Mouse (Mus musculus) T-helper 1 cell (primary cell): ENCODE results near the gene Zfp808.
"Not testable (repeated sequence)": the region's sequence is repeated elsewhere in the genome, so short reads cannot be mapped to it uniquely, and the experiment has no call there.

ENCODE experiments used
- in situ Hi-C: fragments of 300-600 bp; cut with MboI, MseI; formaldehyde crosslinking; loops from one replicate; pipeline ENCODE4 v1.15.1; 2025; ENCODE audit warnings: high pct_unique_total_duplicates

Zfp808 gene

DNA sequence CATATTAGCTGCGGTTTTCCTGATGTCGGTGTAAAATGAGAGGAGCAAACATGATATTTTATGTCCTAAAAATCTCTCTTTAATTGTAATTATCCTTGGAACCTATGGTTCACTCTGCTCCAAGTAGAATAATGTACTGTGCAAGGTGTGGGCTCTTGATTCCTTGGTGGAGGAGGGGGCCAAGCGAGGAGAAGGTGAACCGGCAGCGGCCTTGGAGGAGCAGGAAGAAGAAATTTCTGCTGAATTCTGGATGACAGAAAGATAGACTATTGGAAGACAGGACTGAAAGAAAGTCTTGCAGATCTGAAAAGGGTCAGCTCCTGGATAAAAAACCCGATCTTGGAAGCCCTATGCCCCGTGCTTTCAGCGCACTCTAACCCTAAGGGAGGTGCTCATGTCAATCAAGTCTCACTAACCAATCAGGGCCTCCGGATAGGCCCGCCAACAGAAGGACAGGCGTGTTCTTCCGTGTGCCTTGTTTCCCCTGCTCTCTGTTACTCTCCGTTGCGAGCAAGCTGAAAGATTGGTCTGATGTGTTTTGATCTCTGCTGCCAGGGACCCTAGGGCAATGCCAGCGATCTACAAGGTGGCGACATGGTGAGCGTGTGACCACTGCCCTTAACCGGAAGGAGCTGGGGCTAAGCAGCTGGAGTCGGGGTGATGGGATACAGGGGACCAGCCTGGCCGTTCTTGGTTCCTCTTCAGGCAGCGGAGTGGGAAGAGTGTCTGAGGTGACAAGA is at the start of gene Zfp808:
Gene Zfp808, plus strand, starts transcription at position 455 of the 740 bp plus-strand sequence.
- in situ Hi-C loops: loop anchor here (5.0 kb wide), 1 partner anchor 117 kb away; no protein-coding TSS in a partner anchor

DNA sequence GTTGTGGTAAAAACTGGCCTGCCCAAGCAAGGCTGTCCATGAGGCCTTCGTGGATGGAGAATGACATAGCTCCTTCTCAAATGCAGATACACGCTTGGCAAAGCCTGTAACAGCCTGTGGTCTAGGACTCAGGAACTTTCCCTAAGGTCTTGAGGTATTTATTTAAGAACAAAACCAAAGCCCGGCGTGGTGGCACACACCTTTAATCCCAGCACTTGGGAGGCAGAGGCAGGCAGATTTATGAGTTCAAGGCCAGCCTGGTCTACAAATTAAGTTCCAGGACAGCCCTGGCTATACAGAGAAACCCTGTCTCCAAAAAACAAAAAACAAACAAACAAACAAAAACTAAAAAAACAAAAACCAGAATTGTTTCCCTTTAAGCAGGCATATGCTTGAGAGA is 30.9 kb upstream of the Zfp808 start:
- in situ Hi-C loops: loop anchor here (5.0 kb wide), 1 partner anchor 404 kb away; no protein-coding TSS in a partner anchor

DNA sequence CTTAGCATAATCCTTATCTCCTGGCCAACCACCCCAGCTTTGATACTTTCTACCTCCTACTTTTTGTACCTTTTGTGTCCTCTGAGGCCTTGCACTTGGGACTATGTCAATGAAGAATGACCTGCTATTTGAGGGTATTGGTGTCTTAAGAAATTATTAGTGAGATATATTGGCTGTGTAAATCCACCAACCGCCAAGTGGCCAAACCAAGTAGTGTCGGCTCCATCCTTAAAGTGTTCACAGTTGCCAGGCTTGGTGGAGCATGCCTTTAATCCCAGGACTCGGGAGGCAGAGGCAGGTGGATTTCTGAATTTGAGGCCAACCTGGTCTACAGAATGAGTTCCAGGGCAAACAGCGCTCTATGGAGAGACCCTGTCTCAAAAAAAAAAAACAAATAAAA is 30.2 kb upstream of the Zfp808 start:
- in situ Hi-C loops: loop anchor here (5.0 kb wide), 1 partner anchor 403 kb away; no protein-coding TSS in a partner anchor

DNA sequence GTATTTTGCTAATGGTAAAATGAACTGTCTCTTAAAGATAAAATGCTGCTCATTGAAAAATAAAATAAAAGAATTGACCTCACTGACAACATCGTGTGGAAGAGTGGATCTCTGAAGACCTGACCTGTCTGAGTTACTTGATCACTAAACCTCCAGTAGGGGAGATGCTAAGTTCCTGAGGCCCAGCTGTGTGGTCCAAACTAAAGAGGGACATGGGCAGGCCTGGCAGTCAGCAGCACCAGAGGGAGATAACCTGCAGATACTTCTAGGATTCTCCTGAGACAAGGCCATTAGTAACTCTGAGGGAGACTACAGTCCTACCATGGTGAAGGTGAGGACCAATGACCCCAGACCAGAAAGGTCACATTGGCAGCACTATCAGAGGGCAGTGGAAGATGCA is 27.3 kb upstream of the Zfp808 start:
- in situ Hi-C loops: not testable (repeated sequence)

DNA sequence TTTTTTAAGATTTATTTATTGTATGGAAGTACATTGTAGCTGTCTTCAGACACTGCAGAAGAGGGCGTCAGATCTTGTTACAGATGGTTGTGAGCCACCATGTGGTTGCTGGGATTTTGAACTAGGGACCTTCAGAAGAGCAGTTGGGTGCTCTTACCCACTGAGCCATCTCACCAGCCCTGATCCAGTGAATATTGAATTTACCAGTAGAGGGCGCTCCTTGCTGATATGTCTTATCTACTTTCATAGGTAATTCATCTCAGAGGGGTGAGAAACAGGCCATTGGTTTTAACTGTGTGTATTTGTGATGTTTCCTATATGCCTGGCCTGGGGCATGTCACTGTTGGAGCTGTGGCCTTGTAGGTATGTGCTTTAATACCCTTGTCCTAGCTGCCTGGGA is 13.8 kb upstream of the Zfp808 start:
- in situ Hi-C loops: loop anchor here (5.0 kb wide), 1 partner anchor 281 kb away; no protein-coding TSS in a partner anchor

DNA sequence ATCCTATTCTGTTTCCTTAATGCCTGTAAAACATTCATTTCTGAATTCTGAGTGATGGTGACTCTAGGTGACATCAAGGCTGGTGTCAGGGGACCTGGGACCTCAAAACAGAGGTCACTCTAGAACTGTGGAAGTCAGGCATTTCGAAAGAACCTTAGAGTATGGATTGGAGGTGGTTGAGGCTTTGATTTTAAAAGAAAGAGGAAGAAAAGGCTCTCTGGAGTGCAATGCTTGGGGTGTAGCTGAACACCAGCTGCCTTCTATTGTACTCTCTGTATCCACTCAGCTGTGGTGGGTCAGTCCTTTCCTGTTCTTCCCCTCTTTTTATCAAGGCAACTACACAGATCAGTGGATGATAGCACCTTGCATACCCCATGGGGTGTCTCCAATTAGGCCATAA is 8.1 kb upstream of the Zfp808 start:
- in situ Hi-C loops: not testable (repeated sequence)

DNA sequence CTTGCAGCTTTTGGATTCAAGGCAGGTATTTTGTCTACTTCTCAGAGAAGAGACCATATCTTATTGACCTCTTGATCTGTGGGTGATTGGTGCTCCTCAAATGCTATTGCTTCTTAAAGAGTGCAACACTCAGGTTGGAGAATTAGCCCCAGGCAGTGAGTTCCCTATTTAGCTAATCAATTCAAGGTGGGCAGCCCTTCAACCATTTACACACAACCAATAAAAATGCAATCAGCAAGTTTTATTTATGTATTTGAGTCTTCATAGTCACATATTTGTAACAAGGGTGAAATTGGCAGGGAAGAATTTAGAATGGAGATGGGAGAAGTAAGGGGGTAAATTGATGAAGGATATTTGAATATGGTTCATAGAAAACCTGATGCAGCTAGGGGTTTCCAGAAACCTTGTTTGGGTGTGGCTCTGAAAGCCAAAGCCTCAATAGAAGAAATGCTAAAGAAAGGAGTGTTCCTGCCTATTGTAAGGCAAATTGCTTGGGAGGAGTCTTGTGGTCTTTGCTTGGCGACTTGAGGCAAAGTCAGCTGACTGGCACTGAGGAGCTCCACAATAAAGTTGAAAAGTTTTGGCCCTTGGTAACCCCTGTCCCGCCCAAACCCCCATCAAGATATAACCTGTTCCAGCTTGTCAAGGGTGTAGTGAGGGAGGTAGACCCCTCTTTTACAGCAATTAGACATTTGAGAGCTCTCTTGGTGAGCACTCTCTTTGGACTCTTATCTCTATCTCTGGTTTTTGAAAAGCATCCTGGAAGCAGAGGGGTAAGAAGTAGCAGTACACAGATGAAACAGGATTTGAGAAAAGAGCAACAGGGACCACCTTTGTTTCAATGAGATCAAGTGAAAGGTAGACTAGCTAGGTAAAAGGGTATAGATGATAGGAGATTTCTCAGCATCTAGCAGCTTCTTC is 52.4 kb downstream of the Zfp808 start:
- in situ Hi-C loops: loop anchor here (5.0 kb wide), 1 partner anchor 430 kb away; no protein-coding TSS in a partner anchor

DNA sequence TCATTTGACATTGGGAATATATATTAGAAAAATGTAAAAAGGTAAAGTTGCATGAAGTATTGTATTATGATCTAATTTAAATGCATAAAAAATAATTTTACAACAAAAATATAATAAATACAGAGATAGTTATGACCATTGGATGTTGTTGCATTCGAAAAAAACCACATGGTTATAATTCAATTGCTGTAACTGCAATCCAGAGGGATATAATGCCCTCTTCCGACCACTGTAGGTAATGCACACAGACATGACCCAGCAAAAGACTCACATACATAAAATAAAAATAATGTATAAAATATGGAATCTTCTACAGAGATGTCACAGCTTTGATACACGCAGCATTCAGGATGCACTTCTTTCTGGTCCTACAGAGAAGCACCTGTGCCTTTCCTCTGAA is 115.6 kb downstream of the Zfp808 start:
- in situ Hi-C loops: no loop called here

DNA sequence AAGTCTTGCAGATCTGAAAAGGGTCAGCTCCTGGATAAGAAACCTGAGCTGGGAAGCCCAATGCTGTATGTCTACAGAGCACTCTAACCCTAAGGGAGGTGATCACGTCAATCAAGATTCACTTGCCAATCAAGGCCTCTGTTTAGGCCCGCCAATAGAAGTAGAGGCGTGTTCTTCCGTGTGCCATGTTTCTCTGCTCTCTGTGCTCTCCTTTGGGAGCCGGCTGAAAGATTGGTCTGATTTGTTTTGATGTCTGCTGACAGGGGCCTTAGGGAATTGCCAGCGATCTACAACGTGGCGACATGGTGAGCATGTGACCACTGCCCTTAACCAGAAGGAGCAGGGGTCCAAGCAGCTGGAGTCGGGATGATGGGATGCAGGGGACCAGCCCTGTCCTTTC is 125.5 kb downstream of the Zfp808 start:
- in situ Hi-C loops: not testable (repeated sequence)

DNA sequence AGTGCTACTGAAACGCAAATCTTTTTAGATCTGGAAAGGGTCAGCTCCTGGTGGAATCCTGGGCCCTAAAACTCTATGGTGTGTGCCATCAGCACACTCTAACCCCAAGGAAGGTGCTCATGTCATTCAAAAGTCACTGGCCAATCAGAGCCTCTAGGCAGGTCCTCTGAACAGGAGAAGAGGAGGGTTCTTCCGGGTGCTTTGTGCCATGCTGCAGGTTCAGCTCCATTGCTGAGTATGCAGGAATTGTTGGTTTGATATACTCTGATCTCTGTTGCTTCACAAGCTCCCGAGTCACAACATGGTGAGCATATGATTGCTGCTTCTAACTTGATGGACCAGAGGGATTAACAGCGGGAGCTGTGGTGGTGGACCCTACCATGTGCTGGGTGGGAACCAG is 133.7 kb downstream of the Zfp808 start:
- in situ Hi-C loops: no loop called here
